Mouse (Mus musculus) cortical plate, adult 2 months (tissue): ENCODE data around the gene Ccna1.

ENCODE experiments used
- CTCF ChIP-seq: fragments of 200-500 bp; IDR thresholded peaks from 2 replicates; pipeline ENCODE4 v1.5.1; 2011; ENCODE audit warnings: mild to moderate bottlenecking, control low read depth, low read length; ENCODE audit not compliant: insufficient read depth; ENCODE audit errors: extremely low read depth
- POLR2A ChIP-seq: fragments of 200-500 bp; IDR thresholded peaks from 2 replicates; pipeline ENCODE4 v1.6.1; 2011; ENCODE audit warnings: mild to moderate bottlenecking, low read length, control low read depth; ENCODE audit not compliant: insufficient read depth; ENCODE audit errors: extremely low read depth

DNA sequence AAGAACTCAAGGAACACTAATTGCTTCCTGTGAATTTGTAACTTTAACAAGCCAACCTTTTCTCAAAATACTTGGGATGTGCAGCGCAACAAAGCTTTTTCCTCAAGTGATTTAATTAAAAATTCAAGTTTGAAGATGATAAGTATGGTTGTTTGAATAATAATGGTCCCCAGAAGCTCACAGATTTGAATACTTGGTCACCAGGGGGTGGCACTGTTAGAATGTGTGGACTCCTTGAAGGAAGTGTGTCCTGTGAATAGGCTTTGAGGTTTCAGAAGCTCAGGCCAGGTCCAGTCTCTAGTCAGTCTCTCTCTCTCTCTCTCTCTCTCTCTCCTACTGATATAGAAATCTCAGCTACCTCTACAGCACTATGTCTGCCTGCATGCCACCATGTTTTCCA lies 32.0 kb downstream of the Ccna1 start:
- no peak for TF ChIP-seq CTCF
- no peak for TF ChIP-seq POLR2A
